Mouse (Mus musculus) embryonic facial prominence, embryonic 10.5 days (tissue): ENCODE measurements around the gene Frmd4a. TPM values are rescaled to one million over a fixed set of nuclear protein-coding genes. Genes with fewer than 3 reads are reported as not detected.

Experiments used
- DNase-seq: peaks from one replicate; pipeline ENCODE4 v3.0.0-alpha.2; 2017; ENCODE audit warnings: low spot score
- H3K27ac ChIP-seq: fragments of 300-500 bp; sonication (generic); replicated peaks from 2 replicates; pipeline ENCODE4 v1.5.1; 2016; ENCODE audit warnings: mild to moderate bottlenecking
- H3K27me3 ChIP-seq: fragments of 300-500 bp; sonication (generic); replicated peaks from 2 replicates; pipeline ENCODE4 v1.6.1; 2016; ENCODE audit warnings: low read depth, mild to moderate bottlenecking; ENCODE audit not compliant: poor library complexity, severe bottlenecking
- H3K36me3 ChIP-seq: fragments of 300-500 bp; sonication (generic); replicated peaks from 2 replicates; pipeline ENCODE4 v1.6.1; 2016; ENCODE audit warnings: mild to moderate bottlenecking, moderate library complexity
- H3K4me1 ChIP-seq: fragments of 300-500 bp; sonication (generic); 2 replicates; pipeline ENCODE4 v1.6.1; 2016
- H3K4me3 ChIP-seq: fragments of 300-500 bp; sonication (generic); 2 replicates; pipeline ENCODE4 v1.5.1; 2016; ENCODE audit warnings: mild to moderate bottlenecking, moderate library complexity
- H3K9me3 ChIP-seq: fragments of 300-500 bp; sonication (generic); 2 replicates; pipeline ENCODE4 v1.6.1; 2016; ENCODE audit warnings: mild to moderate bottlenecking
- WGBS: fragments of 180-500 bp; shearing (Covaris S2); methylation state at CpG from one replicate; pipeline ENCODE4 v1.1.7; 2016; 5-methylcytosine and 5-hydroxymethylcytosine counted together
- polyA plus RNA-seq: library from polyadenylated mRNA; unstranded; fragments of >200 nt; fragmentation: Nextera tagmentation; extraction: Ambion mirVana; gene quantifications from 2 replicates; pipeline ENCODE4 v1.2.1, GENCODE M21; 2016

The Frmd4a gene
- polyA plus RNA-seq, 1 experiment from 2014 or later: 48.8 TPM

DNA sequence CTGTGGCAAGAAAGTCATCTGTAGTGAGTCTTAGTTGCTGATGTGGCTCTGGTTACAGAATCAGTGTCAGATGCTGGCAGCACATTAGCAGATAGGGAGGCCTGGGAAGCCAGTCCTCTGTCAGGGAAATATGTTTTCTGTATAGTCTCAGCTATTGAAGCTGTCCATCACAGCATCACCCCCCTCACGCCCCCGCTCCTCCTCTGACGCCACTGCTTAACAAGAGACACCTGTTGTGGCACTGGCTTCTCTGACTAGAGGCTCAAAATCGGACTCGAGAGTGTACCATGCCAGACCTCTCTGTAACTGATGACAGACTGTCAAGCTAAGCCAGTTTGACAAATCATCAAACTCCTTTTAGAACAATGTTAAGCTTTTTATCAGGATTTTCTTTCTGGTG is 265.3 kb downstream of the Frmd4a start:
- 36% methylated on average over 5 of the region's 5 CpGs for WGBS
- no peaks in the 10 kb centered on the region for H3K9me3 ChIP-seq
- DNase-seq: peak; percentile 81
- H3K4me3 ChIP-seq: no peak overlapping the region
- H3K36me3 ChIP-seq: no peaks in the 10 kb centered on the region
- H3K4me1 ChIP-seq: peaks cover 48% of the 10 kb centered on the region
- peak overlapping the region; percentile 63; the same call in 1 of the 2 replicates for H3K27ac ChIP-seq
- H3K27me3 ChIP-seq: no peaks in the 10 kb centered on the region

DNA sequence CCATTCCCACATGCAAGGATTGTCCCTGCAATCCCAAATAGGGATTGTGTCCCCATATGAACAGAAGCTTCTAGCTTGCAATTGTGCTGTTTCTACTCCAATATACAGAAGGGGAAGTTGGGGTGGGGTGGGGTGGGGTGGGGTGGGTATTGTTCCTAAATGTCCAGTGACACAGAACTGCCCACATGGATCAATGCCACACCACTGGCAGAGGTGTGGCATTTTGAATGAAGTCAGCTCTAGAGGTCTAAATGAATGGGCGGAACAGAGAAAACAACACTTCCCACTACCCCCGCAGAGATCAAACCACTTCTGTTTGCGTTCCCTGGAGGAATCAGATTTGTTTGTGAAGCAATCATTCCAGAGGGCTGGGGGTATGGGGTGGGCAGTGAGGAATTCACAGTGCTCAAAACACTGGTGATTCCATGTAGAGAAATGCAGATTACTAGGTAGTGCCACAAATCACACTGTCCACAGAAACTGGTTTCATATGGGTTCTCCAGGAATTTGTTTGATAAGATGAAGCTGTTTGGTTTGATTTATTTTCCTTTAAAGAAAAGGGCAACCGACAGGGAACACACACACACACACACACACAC is 268.3 kb downstream of the Frmd4a start:
- Histone ChIP-seq H3K27ac (peak overlapping the region; percentile 77; the same call in 1 of the 2 replicates), H3K27me3 (no peaks in the 10 kb centered on the region), H3K4me1 (peaks cover 41% of the 10 kb centered on the region), H3K9me3 (no peaks in the 10 kb centered on the region), H3K4me3 (no peak overlapping the region; the same call in 1 of the 2 replicates), H3K36me3 (no peaks in the 10 kb centered on the region)
- DNase-seq: no peak
- 40% methylated on average over 4 of the region's 4 CpGs for WGBS

DNA sequence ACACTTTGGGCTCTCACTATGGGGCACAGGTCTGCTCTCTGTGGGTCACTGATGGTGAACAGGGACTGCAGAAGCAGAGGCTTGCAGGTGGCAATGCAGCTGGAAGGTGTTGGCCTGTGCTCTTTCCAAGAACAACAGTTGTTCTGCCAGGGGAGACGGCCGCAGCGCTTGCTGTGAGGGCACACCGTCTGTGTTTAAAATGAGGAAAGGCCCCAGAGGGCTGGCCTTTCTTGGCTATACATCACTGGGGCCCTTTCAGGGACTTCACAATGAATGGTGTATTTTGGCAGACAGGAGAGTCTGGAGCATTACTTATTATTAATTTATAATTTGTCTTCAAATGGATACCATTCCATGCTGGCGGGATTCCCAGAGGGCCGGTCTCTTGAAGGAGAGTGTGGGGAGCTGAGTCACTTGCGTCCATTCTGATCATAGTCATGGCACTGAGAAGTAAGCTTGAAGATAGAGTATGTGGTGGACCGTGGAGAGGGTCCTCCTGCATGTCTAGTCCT is 268.9 kb downstream of the Frmd4a start:
- Histone ChIP-seq H3K27me3 (no peaks in the 10 kb centered on the region), H3K27ac (peak overlapping the region; percentile 77; the same call in 1 of the 2 replicates), H3K4me3 (peak overlapping the region; percentile 23; the same call in 1 of the 2 replicates), H3K9me3 (no peaks in the 10 kb centered on the region), H3K4me1 (peaks cover 41% of the 10 kb centered on the region), H3K36me3 (no peaks in the 10 kb centered on the region)
- peak; percentile 24 for DNase-seq
- 66% methylated on average over 8 of the region's 8 CpGs for WGBS

DNA sequence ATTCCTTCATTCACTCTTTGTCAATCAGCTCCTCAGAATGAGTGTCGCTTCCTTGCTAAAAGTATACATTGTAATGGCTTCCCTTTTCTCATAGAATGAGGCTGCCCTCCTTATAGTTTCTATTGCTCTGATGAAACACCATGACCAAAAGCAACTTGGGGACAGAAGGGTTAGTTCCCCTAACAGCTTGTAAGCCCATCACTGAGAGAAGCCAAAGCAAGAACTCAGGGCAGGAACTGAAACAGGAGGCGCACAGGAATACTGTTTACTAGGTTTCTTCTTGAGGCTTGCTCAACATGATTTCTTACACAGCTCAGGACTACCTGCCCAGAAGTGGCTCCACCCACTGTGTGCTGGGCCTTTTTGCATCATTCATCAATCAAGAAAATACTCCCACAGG is 273.0 kb downstream of the Frmd4a start:
- WGBS: 97% methylated on average over 2 of the region's 2 CpGs

DNA sequence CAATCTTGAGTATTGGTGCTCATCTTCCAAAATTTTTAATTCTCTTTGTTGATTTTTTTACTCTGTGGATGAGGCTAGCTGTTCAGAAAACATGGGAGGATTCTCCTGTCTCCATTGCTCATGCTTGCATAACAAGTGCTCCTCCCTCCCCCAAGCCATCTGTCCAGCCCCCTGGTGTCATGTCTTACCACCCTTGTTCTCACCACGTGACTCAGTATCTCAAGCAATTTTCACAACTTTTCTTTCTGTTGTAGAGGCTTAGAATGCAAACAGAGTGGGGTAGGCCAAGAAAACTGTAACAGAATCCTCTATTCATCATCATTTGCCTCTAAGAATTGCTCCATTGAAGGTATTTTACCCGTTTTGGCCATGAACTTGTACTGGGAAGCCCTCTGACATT is 273.6 kb downstream of the Frmd4a start:
- H3K4me1 ChIP-seq: peaks cover 25% of the 10 kb centered on the region
- no peak for DNase-seq
- no peaks in the 10 kb centered on the region for H3K36me3 ChIP-seq
- H3K4me3 ChIP-seq: no peak overlapping the region
- no peak overlapping the region for H3K27ac ChIP-seq
- WGBS: 75% methylated on average over 2 of the region's 2 CpGs
- no peaks in the 10 kb centered on the region for H3K9me3 ChIP-seq
- H3K27me3 ChIP-seq: no peaks in the 10 kb centered on the region

More for the DNA sequence above, 273.0 kb downstream of the Frmd4a start:
- H3K9me3 ChIP-seq: no peaks in the 10 kb centered on the region
- H3K4me3 ChIP-seq: no peak overlapping the region
- H3K27ac ChIP-seq: no peak overlapping the region
- H3K4me1 ChIP-seq: peaks cover 25% of the 10 kb centered on the region
- no peak for DNase-seq
- H3K36me3 ChIP-seq: no peaks in the 10 kb centered on the region
- no peaks in the 10 kb centered on the region for H3K27me3 ChIP-seq

DNA sequence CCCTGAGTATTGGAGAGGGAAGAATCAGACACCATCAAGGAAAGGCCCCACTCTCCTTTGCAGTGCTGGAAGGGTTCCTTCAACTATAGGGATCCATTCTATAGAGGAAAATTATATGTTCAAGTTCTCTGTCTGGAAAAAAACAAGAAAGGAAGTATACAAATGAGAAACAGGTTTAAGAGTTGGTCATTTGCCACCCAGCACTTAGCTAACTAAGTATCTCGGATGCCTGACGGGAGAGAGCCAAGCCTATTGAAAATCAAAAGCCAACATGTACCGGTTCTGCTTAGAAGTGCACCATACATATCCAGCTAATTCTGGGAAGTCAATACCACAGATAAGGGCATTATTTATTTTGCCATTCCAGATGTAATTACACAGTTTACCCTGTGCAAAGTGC is 274.2 kb downstream of the Frmd4a start:
- H3K27ac ChIP-seq: no peak overlapping the region
- DNase-seq: no peak
- H3K9me3 ChIP-seq: no peaks in the 10 kb centered on the region
- WGBS: 88% methylated on average over 3 of the region's 3 CpGs
- peaks cover 22% of the 10 kb centered on the region for H3K4me1 ChIP-seq
- no peaks in the 10 kb centered on the region for H3K36me3 ChIP-seq
- no peaks in the 10 kb centered on the region for H3K27me3 ChIP-seq
- no peak overlapping the region for H3K4me3 ChIP-seq

DNA sequence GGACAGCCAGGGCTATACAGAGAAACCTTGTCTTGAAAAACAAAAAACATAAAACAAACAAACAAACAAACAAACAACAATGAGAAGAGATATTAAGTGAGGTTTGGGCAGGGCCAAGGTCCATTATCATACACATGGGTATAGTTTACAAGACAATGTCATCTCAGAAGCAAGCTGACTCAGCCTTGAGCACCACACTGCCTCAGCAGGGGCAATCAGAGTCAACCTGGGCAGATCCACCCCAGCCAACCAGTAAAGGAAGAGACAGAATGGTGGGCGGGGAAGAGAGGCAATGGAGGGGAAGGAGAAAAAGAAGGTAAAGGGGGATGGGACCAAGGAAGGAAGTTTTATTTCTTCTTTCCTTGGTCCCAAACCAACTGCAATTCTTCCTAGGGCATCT is 276.2 kb downstream of the Frmd4a start:
- H3K27me3 ChIP-seq: no peaks in the 10 kb centered on the region
- peaks cover 35% of the 10 kb centered on the region for H3K4me1 ChIP-seq
- H3K36me3 ChIP-seq: no peaks in the 10 kb centered on the region
- no peak for DNase-seq
- WGBS: 90% methylated on average over 1 of the region's 1 CpGs
- peak overlapping the region; percentile 10; the same call in 1 of the 2 replicates for H3K27ac ChIP-seq
- no peaks in the 10 kb centered on the region for H3K9me3 ChIP-seq
- no peak overlapping the region for H3K4me3 ChIP-seq

DNA sequence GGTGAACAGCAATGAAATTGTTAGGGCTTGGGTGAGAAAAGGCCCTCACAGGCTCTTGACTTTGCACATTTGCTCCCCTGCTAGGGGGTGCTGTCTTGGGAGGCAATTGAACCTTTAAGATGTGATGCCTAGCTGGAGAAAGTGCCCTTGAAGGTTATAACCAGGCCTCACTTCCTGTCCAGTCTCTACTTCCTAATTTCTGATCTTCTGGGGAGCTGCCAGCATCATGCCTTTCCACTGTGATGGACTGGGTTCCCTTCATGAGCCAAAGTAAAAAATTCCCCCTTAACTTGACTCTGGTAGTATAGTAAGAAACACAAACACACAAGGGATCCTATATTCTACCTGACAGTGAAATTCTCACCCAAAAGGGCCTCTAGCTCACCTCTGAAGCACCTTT is 278.1 kb downstream of the Frmd4a start:
- no peaks in the 10 kb centered on the region for H3K27me3 ChIP-seq
- no peaks in the 10 kb centered on the region for H3K36me3 ChIP-seq
- H3K9me3 ChIP-seq: no peaks in the 10 kb centered on the region
- peaks cover 55% of the 10 kb centered on the region for H3K4me1 ChIP-seq
- no peak overlapping the region for H3K4me3 ChIP-seq
- peak overlapping the region; percentile 71 for H3K27ac ChIP-seq
- no peak for DNase-seq

DNA sequence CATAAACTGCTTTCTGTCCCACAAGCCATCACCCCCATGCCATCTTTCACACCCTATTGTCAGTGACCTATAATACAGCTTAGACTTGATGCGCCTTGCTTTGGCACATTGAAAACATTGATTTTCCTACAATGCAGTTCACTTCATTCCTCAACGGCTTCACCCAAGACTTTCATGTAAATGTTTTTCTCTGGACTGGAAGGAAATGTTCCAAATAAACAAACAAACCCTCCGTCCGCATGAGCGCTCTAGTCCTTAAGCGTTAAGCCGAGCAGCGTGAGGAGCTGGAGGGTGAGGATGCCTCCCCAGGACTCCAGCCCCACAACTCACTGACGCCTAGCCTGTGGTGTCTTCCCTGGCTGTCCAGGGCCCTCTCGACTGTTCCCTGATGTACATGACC is 279.4 kb downstream of the Frmd4a start:
- H3K36me3 ChIP-seq: no peaks in the 10 kb centered on the region
- WGBS: 65% methylated on average over 10 of the region's 10 CpGs
- peaks cover 66% of the 10 kb centered on the region for H3K4me1 ChIP-seq
- H3K4me3 ChIP-seq: no peak overlapping the region
- H3K9me3 ChIP-seq: no peaks in the 10 kb centered on the region
- H3K27ac ChIP-seq: peak overlapping the region; percentile 85
- no peaks in the 10 kb centered on the region for H3K27me3 ChIP-seq
- DNase-seq: no peak

DNA sequence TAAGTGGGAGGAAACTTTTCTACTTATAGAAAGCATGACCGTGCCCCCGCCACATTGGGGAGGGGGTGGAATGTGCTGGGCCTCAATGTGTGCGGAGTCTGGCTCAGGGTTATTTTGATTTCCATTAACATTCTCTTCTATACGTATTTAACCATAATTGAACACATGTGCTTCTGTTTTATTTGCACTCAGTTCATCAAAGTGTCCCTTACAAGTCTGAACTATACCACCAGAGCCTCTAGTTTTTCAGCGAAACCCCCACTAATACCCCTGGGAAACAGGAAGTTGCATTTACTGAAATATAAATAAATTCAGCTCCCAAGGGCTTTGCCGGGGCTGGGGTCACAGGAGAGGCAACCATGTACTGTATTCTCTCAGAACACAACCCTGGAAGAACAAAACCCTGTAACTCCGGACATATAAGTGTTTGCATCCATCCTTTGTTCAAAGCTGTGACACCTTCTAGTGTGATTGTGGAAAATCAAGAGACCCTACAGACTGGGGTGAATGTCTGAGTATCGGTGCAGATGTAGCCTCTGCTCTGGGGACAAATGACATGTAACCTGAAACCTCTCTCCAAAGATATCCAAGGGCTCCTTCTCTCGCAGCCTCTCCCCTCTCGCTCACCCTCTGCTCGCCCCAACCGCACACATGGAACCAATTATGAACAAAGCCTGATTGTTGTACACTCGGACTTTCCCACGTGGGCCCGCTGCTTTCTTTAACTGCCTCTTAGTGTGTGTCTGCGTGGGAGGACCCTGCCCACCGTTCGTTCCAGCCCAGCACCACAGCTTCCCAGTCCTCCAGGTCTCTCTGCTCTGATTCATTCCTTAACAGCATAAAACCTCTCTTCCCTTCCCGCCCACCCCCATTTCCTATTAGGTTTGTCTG is 281.1 kb downstream of the Frmd4a start:
- peak overlapping the region; percentile 85 for H3K27ac ChIP-seq
- peak overlapping the region; percentile 61 for H3K4me3 ChIP-seq
- H3K4me1 ChIP-seq: peaks cover 78% of the 10 kb centered on the region
- 5% methylated on average over 19 of the region's 19 CpGs for WGBS
- peak; percentile 95 for DNase-seq
- H3K36me3 ChIP-seq: no peaks in the 10 kb centered on the region
- H3K27me3 ChIP-seq: no peaks in the 10 kb centered on the region
- H3K9me3 ChIP-seq: no peaks in the 10 kb centered on the region

DNA sequence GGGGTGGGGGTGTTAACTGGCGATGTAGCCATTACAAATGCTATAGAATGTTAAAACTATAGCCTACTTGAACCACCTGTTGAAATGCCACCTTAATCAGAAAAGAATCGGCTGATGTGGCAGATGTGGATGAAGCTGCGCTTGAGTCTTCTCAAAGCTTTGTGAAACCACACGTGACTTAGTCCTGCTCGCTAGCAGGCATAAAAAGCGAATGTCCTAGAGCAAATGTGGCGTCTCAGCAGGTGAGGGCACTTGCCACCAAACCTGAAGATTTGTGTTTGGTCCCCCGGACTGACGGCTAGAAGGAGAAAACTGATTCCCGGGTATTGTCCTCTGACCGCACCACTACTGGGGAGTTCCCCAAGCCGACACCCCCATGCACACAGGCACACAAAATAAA is 282.1 kb downstream of the Frmd4a start:
- 51% methylated on average over 12 of the region's 12 CpGs for WGBS
- Histone ChIP-seq H3K9me3 (no peaks in the 10 kb centered on the region), H3K27me3 (no peaks in the 10 kb centered on the region), H3K27ac (peak overlapping the region; percentile 85), H3K36me3 (no peaks in the 10 kb centered on the region), H3K4me3 (peak overlapping the region; percentile 61), H3K4me1 (peaks cover 85% of the 10 kb centered on the region)
- peak; percentile 25 for DNase-seq

DNA sequence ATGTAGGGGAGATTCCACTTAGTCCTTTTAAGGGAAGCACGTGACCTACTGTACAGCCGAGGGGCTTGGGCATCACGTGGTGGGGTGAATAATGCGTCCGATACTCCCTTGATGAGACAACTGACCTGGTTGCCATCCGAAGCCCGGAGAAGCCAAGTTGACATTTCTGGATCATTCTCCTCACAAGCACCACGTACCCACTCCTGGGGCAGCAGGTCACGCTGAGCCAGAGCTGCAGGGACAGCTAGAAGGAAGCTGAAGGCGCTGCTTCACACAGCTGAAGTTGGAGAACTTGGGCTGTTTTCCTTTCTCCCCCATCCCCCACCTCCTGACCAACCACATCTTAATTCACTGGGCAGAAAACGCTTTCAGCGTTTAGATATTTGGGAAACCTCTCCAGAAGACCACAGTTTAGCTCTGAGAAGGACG is 282.9 kb downstream of the Frmd4a start:
- peak overlapping the region; percentile 61 for H3K4me3 ChIP-seq
- peak overlapping the region; percentile 85 for H3K27ac ChIP-seq
- DNase-seq: peak; percentile 75

More for the DNA sequence above, 282.9 kb downstream of the Frmd4a start:
- Histone ChIP-seq H3K9me3 (no peaks in the 10 kb centered on the region), H3K27me3 (no peaks in the 10 kb centered on the region), H3K36me3 (no peaks in the 10 kb centered on the region), H3K4me1 (peaks cover 80% of the 10 kb centered on the region)
- 23% methylated on average over 13 of the region's 13 CpGs for WGBS
